Mouse (Mus musculus): Measurements from ENCODE around the gene Tmem51. TPM values are rescaled to one million over a fixed set of nuclear protein-coding genes. Genes with fewer than 3 reads are reported as not detected.
"Not testable (repeated sequence)": the region's sequence is repeated elsewhere in the genome, so short reads cannot be mapped to it uniquely, and the experiment has no call there.

Gene Tmem51
- polyA plus RNA-seq, 1 experiment from 2014 or later: 6.4 TPM

- no peak for ATAC-seq (ENCODE audit: low FRiP score, low read depth)
- no peaks in the 10 kb centered on the region for H3K9me3 ChIP-seq
- no peaks in the 10 kb centered on the region for H3K27me3 ChIP-seq (replicated peaks)
- 74% methylated on average over 4 of the region's 4 CpGs for WGBS
- no peak overlapping the region for H3K4me2 ChIP-seq (replicated peaks)
- H3K4me3 ChIP-seq: no peak overlapping the region
- no peaks in the 10 kb centered on the region for H3K4me1 ChIP-seq
- no peak overlapping the region for H3K9ac ChIP-seq
- no peak overlapping the region for H3K27ac ChIP-seq
- H3K36me3 ChIP-seq: no peaks in the 10 kb centered on the region
Observed at GRCm38 (mm10) chr4:142053261-142053660, 30.8 kb downstream of the Tmem51 start.

GRCm38 (mm10) chr4:142052391-142053132 is 31.5 kb downstream of the Tmem51 start:
- Histone ChIP-seq H3K27me3 (replicated peaks) (no peaks in the 10 kb centered on the region), H3K9me3 (no peaks in the 10 kb centered on the region), H3K9ac (no peak overlapping the region), H3K27ac (no peak overlapping the region), H3K36me3 (no peaks in the 10 kb centered on the region), H3K4me3 (no peak overlapping the region), H3K4me1 (no peaks in the 10 kb centered on the region), H3K4me2 (replicated peaks) (no peak overlapping the region)
- WGBS: 58% methylated on average over 22 of the region's 22 CpGs
- no peak for ATAC-seq (ENCODE audit: low FRiP score, low read depth)

- H3K27ac ChIP-seq: not testable (repeated sequence)
Observed at GRCm38 (mm10) chr4:142051883-142052282, 32.2 kb downstream of the Tmem51 start.

GRCm38 (mm10) chr4:142049963-142050362 is 34.1 kb downstream of the Tmem51 start:
- Histone ChIP-seq H3K36me3 (no peaks in the 10 kb centered on the region), H3K9me3 (no peaks in the 10 kb centered on the region), H3K9ac (no peak overlapping the region), H3K4me2 (replicated peaks) (no peak overlapping the region), H3K27ac (no peak overlapping the region), H3K27me3 (replicated peaks) (no peaks in the 10 kb centered on the region), H3K4me1 (no peaks in the 10 kb centered on the region), H3K4me3 (no peak overlapping the region)
- 95% methylated on average over 5 of the region's 5 CpGs for WGBS
- no peak for ATAC-seq (ENCODE audit: low FRiP score, low read depth)

More at GRCm38 (mm10) chr4:142051883-142052282, 32.2 kb downstream of the Tmem51 start:
- H3K4me3 ChIP-seq; H3K4me1 ChIP-seq; H3K9me3 ChIP-seq; H3K27me3 ChIP-seq (replicated peaks); H3K9ac ChIP-seq; H3K36me3 ChIP-seq; ATAC-seq (ENCODE audit: low FRiP score, low read depth); H3K4me2 ChIP-seq (replicated peaks): not testable (repeated sequence)
- WGBS: 89% methylated on average over 6 of the region's 6 CpGs

- WGBS: 79% methylated on average over 8 of the region's 8 CpGs
- no peak overlapping the region for H3K9ac ChIP-seq
- no peak overlapping the region for H3K27ac ChIP-seq
Observed at GRCm38 (mm10) chr4:142048391-142048790, 35.7 kb downstream of the Tmem51 start.

GRCm38 (mm10) chr4:142047005-142047404 is 37.1 kb downstream of the Tmem51 start:
- Histone ChIP-seq H3K36me3 (no peaks in the 10 kb centered on the region), H3K9ac (no peak overlapping the region), H3K4me2 (replicated peaks) (no peak overlapping the region), H3K4me1 (peaks cover 4% of the 10 kb centered on the region; the same call in 1 of the 2 replicates), H3K27ac (no peak overlapping the region), H3K9me3 (no peaks in the 10 kb centered on the region), H3K4me3 (no peak overlapping the region), H3K27me3 (replicated peaks) (0 out of 2 replicates have a peak, but pooled peaks cover 3% of the 10 kb centered on the region)
- no peak for ATAC-seq (ENCODE audit: low FRiP score, low read depth)
- WGBS: 90% methylated on average over 5 of the region's 5 CpGs

More at GRCm38 (mm10) chr4:142048391-142048790, 35.7 kb downstream of the Tmem51 start:
- no peak overlapping the region for H3K4me3 ChIP-seq
- no peak for ATAC-seq (ENCODE audit: low FRiP score, low read depth)
- H3K4me1 ChIP-seq: peaks cover 4% of the 10 kb centered on the region; the same call in 1 of the 2 replicates
- H3K36me3 ChIP-seq: no peaks in the 10 kb centered on the region
- H3K9me3 ChIP-seq: no peaks in the 10 kb centered on the region
- H3K4me2 ChIP-seq (replicated peaks): no peak overlapping the region
- no peaks in the 10 kb centered on the region for H3K27me3 ChIP-seq (replicated peaks)

GRCm38 (mm10) chr4:142046496-142046895 is 37.6 kb downstream of the Tmem51 start:
- H3K9me3 ChIP-seq: no peaks in the 10 kb centered on the region
- no peak overlapping the region for H3K4me3 ChIP-seq
- H3K4me1 ChIP-seq: peaks cover 4% of the 10 kb centered on the region; the same call in 1 of the 2 replicates
- 87% methylated on average over 7 of the region's 7 CpGs for WGBS
- no peak overlapping the region for H3K27ac ChIP-seq
- no peak overlapping the region for H3K4me2 ChIP-seq (replicated peaks)
- 0 out of 2 replicates have a peak, but pooled peaks cover 3% of the 10 kb centered on the region for H3K27me3 ChIP-seq (replicated peaks)
- no peak overlapping the region for H3K9ac ChIP-seq
- ATAC-seq (ENCODE audit: low FRiP score, low read depth): no peak
- no peaks in the 10 kb centered on the region for H3K36me3 ChIP-seq

GRCm38 (mm10) chr4:142045595-142046163 is 38.4 kb downstream of the Tmem51 start:
- no peak overlapping the region for H3K9ac ChIP-seq
- no peak for ATAC-seq (ENCODE audit: low FRiP score, low read depth)
- H3K9me3 ChIP-seq: no peaks in the 10 kb centered on the region
- H3K27me3 ChIP-seq (replicated peaks): 0 out of 2 replicates have a peak, but pooled peaks cover 3% of the 10 kb centered on the region
- 88% methylated on average over 14 of the region's 14 CpGs for WGBS
- H3K4me2 ChIP-seq (replicated peaks): no peak overlapping the region
- H3K27ac ChIP-seq: no peak overlapping the region
- no peak overlapping the region for H3K4me3 ChIP-seq
- no peaks in the 10 kb centered on the region for H3K36me3 ChIP-seq
- H3K4me1 ChIP-seq: peaks cover 4% of the 10 kb centered on the region; the same call in 1 of the 2 replicates

- Histone ChIP-seq H3K4me3 (no peak overlapping the region), H3K9me3 (no peaks in the 10 kb centered on the region), H3K27me3 (replicated peaks) (0 out of 2 replicates have a peak, but pooled peaks cover 3% of the 10 kb centered on the region), H3K36me3 (no peaks in the 10 kb centered on the region), H3K4me1 (peaks cover 4% of the 10 kb centered on the region; the same call in 1 of the 2 replicates), H3K4me2 (replicated peaks) (no peak overlapping the region), H3K9ac (no peak overlapping the region), H3K27ac (no peak overlapping the region)
- WGBS: 66% methylated on average over 12 of the region's 12 CpGs
- no peak for ATAC-seq (ENCODE audit: low FRiP score, low read depth)
Observed at GRCm38 (mm10) chr4:142044452-142044851, 39.7 kb downstream of the Tmem51 start.

GRCm38 (mm10) chr4:142039662-142040353 is 44.3 kb downstream of the Tmem51 start:
- no peak overlapping the region for H3K4me2 ChIP-seq (replicated peaks)
- H3K4me1 ChIP-seq: peaks cover 4% of the 10 kb centered on the region
- no peak for ATAC-seq (ENCODE audit: low FRiP score, low read depth)
- H3K27me3 ChIP-seq (replicated peaks): 0 out of 2 replicates have a peak, but pooled peaks cover 3% of the 10 kb centered on the region
- H3K9me3 ChIP-seq: no peaks in the 10 kb centered on the region
- no peak overlapping the region for H3K27ac ChIP-seq
- no peak overlapping the region for H3K4me3 ChIP-seq
- no peaks in the 10 kb centered on the region for H3K36me3 ChIP-seq
- no peak overlapping the region for H3K9ac ChIP-seq
- 90% methylated on average over 9 of the region's 9 CpGs for WGBS

GRCm38 (mm10) chr4:142037897-142038296 is 46.2 kb downstream of the Tmem51 start:
- Histone ChIP-seq H3K4me1 (no peaks in the 10 kb centered on the region; the same call in 1 of the 2 replicates), H3K9me3 (no peaks in the 10 kb centered on the region), H3K9ac (no peak overlapping the region), H3K4me3 (no peak overlapping the region), H3K36me3 (no peaks in the 10 kb centered on the region), H3K27ac (no peak overlapping the region), H3K4me2 (replicated peaks) (no peak overlapping the region), H3K27me3 (replicated peaks) (0 out of 2 replicates have a peak, but pooled peaks cover 3% of the 10 kb centered on the region)
- 67% methylated on average over 4 of the region's 4 CpGs for WGBS
- no peak for ATAC-seq (ENCODE audit: low FRiP score, low read depth)

- Histone ChIP-seq H3K36me3 (no peaks in the 10 kb centered on the region), H3K4me2 (replicated peaks) (no peak overlapping the region), H3K4me1 (no peaks in the 10 kb centered on the region), H3K4me3 (no peak overlapping the region), H3K27ac (no peak overlapping the region), H3K9me3 (no peaks in the 10 kb centered on the region), H3K9ac (no peak overlapping the region), H3K27me3 (replicated peaks) (no peaks in the 10 kb centered on the region)
- 87% methylated on average over 13 of the region's 13 CpGs for WGBS
- no peak for ATAC-seq (ENCODE audit: low FRiP score, low read depth)
Observed at GRCm38 (mm10) chr4:142028533-142028932, 55.6 kb downstream of the Tmem51 start.

Data from neural tube, embryonic 12.5 days (tissue).